Mouse (Mus musculus) neural tube, embryonic 14.5 days (tissue): ENCODE measurements around the gene Bdh1. TPM values are rescaled to one million over a fixed set of nuclear protein-coding genes. Genes with fewer than 3 reads are reported as not detected.

Experiments used
- ATAC-seq: fragments of 200-750 bp; cut with Nextera tagmentation; 2 replicates; pipeline ENCODE4 v1.8.0; 2017; ENCODE audit warnings: low read depth, mild to moderate bottlenecking, moderate TSS enrichment, moderate library complexity
- H3K27ac ChIP-seq: fragments of 300-500 bp; sonication (generic); 2 replicates; pipeline ENCODE4 v1.5.1; 2014; ENCODE audit warnings: low read depth, mild to moderate bottlenecking, control low read depth, low read length, moderate library complexity, mixed read lengths
- H3K27me3 ChIP-seq: fragments of 300-500 bp; sonication (generic); 2 replicates; pipeline ENCODE4 v1.6.1; 2014; ENCODE audit warnings: low read length; ENCODE audit not compliant: control insufficient read depth, insufficient read depth
- H3K36me3 ChIP-seq: fragments of 300-500 bp; sonication (generic); 2 replicates; pipeline ENCODE4 v1.6.1; 2014; ENCODE audit warnings: low read length, mixed read lengths; ENCODE audit not compliant: control insufficient read depth, insufficient read depth
- H3K4me1 ChIP-seq: fragments of 300-500 bp; sonication (generic); 2 replicates; pipeline ENCODE4 v1.6.1; 2014; ENCODE audit warnings: low read length; ENCODE audit not compliant: control insufficient read depth, insufficient read depth
- H3K4me2 ChIP-seq: fragments of 300-500 bp; sonication (generic); 2 replicates; pipeline ENCODE4 v1.6.1; 2014; ENCODE audit warnings: mild to moderate bottlenecking, low read depth, low read length, control low read depth
- H3K4me3 ChIP-seq: fragments of 300-500 bp; sonication (generic); 2 replicates; pipeline ENCODE4 v1.5.1; 2014; ENCODE audit warnings: low read depth, low read length, control low read depth, mixed read lengths
- H3K9ac ChIP-seq: fragments of 300-500 bp; sonication (generic); replicated peaks from 2 replicates; pipeline ENCODE4 v1.6.1; 2014; ENCODE audit warnings: low read depth, mild to moderate bottlenecking, control low read depth, low read length, mixed read lengths
- H3K9me3 ChIP-seq: fragments of 300-500 bp; sonication (generic); 2 replicates; pipeline ENCODE4 v1.6.1; 2016; ENCODE audit warnings: low read length; ENCODE audit not compliant: control insufficient read depth
- WGBS: fragments of 180-500 bp; shearing (Covaris S2); extraction: QIAGEN DNeasy Blood & Tissue Kit; methylation state at CpG from one replicate; pipeline ENCODE4 v1.1.7; 2014; 5-methylcytosine and 5-hydroxymethylcytosine counted together
- polyA plus RNA-seq: library from polyadenylated mRNA; unstranded; fragments of >200 nt; fragmentation: Nextera tagmentation; extraction: Ambion mirVana; gene quantifications from 2 replicates; pipeline ENCODE4 v1.2.1, GENCODE M21; 2014

Bdh1 gene
- polyA plus RNA-seq, 1 experiment from 2014 or later, result 110 TPM

- no peaks in the 10 kb centered on the region for H3K9me3 ChIP-seq
- H3K9ac ChIP-seq, result no peak overlapping the region
- H3K4me3 ChIP-seq, result no peak overlapping the region
- no peak overlapping the region for H3K27ac ChIP-seq
- peaks cover 6% of the 10 kb centered on the region; the same call in 1 of the 2 replicates for H3K4me1 ChIP-seq
- no peak overlapping the region for H3K4me2 ChIP-seq
- ATAC-seq, result no peak
- peaks cover 20% of the 10 kb centered on the region for H3K36me3 ChIP-seq
- WGBS, result 92% methylated on average over 4 of the region's 4 CpGs
- H3K27me3 ChIP-seq, result no peaks in the 10 kb centered on the region
These were observed 31.9 kb downstream of the Bdh1 start for GRCm38 (mm10) chr16:31454013-31454412.

GRCm38 (mm10) chr16:31455276-31456045 lies 33.4 kb downstream of the Bdh1 start:
- no peak for ATAC-seq
- Histone ChIP-seq H3K4me1 (peaks cover 6% of the 10 kb centered on the region; the same call in 1 of the 2 replicates), H3K27me3 (no peaks in the 10 kb centered on the region), H3K9me3 (no peaks in the 10 kb centered on the region), H3K36me3 (peaks cover 14% of the 10 kb centered on the region), H3K4me3 (no peak overlapping the region), H3K9ac (no peak overlapping the region), H3K4me2 (no peak overlapping the region), H3K27ac (no peak overlapping the region)
- 78% methylated on average over 21 of the region's 21 CpGs for WGBS

- WGBS, result 2% methylated on average over 17 of the region's 17 CpGs
- Histone ChIP-seq H3K4me1 (peaks cover 6% of the 10 kb centered on the region; the same call in 1 of the 2 replicates), H3K9ac (peak overlapping the region; percentile 39), H3K27ac (peak overlapping the region; percentile 62), H3K9me3 (no peaks in the 10 kb centered on the region), H3K4me2 (peak overlapping the region; percentile 59), H3K36me3 (peaks cover 13% of the 10 kb centered on the region), H3K27me3 (no peaks in the 10 kb centered on the region), H3K4me3 (peak overlapping the region; percentile 29)
- peak; percentile 85 for ATAC-seq
These were observed 36.3 kb downstream of the Bdh1 start for GRCm38 (mm10) chr16:31458229-31458918.

- no peak for ATAC-seq
- no peak overlapping the region for H3K9ac ChIP-seq
These were observed 37.9 kb downstream of the Bdh1 start for GRCm38 (mm10) chr16:31459968-31460461.

GRCm38 (mm10) chr16:31460506-31460905 lies 38.4 kb downstream of the Bdh1 start:
- peaks cover 6% of the 10 kb centered on the region; the same call in 1 of the 2 replicates for H3K4me1 ChIP-seq
- H3K9me3 ChIP-seq, result no peaks in the 10 kb centered on the region
- H3K4me3 ChIP-seq, result no peak overlapping the region
- H3K27me3 ChIP-seq, result no peaks in the 10 kb centered on the region
- ATAC-seq, result no peak
- H3K4me2 ChIP-seq, result no peak overlapping the region
- no peak overlapping the region for H3K27ac ChIP-seq
- H3K9ac ChIP-seq, result no peak overlapping the region
- 53% methylated on average over 13 of the region's 13 CpGs for WGBS
- peaks cover 8% of the 10 kb centered on the region for H3K36me3 ChIP-seq

More at GRCm38 (mm10) chr16:31459968-31460461, 37.9 kb downstream of the Bdh1 start:
- Histone ChIP-seq H3K27me3 (no peaks in the 10 kb centered on the region), H3K9me3 (no peaks in the 10 kb centered on the region), H3K4me2 (no peak overlapping the region), H3K36me3 (peaks cover 12% of the 10 kb centered on the region), H3K27ac (no peak overlapping the region), H3K4me3 (no peak overlapping the region), H3K4me1 (peaks cover 6% of the 10 kb centered on the region; the same call in 1 of the 2 replicates)
- WGBS, result 52% methylated on average over 10 of the region's 10 CpGs

GRCm38 (mm10) chr16:31461046-31461445 lies 39.0 kb downstream of the Bdh1 start:
- no peaks in the 10 kb centered on the region for H3K9me3 ChIP-seq
- no peak overlapping the region for H3K9ac ChIP-seq
- no peak overlapping the region for H3K4me3 ChIP-seq
- ATAC-seq, result no peak
- 69% methylated on average over 5 of the region's 5 CpGs for WGBS
- peaks cover 6% of the 10 kb centered on the region; the same call in 1 of the 2 replicates for H3K4me1 ChIP-seq
- H3K27me3 ChIP-seq, result no peaks in the 10 kb centered on the region
- H3K27ac ChIP-seq, result no peak overlapping the region
- peaks cover 8% of the 10 kb centered on the region for H3K36me3 ChIP-seq
- no peak overlapping the region for H3K4me2 ChIP-seq

GRCm38 (mm10) chr16:31462113-31462687 lies 40.1 kb downstream of the Bdh1 start:
- Histone ChIP-seq H3K4me3 (no peak overlapping the region), H3K27me3 (no peaks in the 10 kb centered on the region), H3K4me1 (peaks cover 6% of the 10 kb centered on the region; the same call in 1 of the 2 replicates), H3K36me3 (peaks cover 5% of the 10 kb centered on the region; the same call in 1 of the 2 replicates), H3K9ac (no peak overlapping the region), H3K9me3 (no peaks in the 10 kb centered on the region), H3K27ac (no peak overlapping the region), H3K4me2 (no peak overlapping the region)
- no peak for ATAC-seq
- 37% methylated on average over 11 of the region's 12 CpGs for WGBS

- Histone ChIP-seq H3K27me3 (no peaks in the 10 kb centered on the region), H3K4me3 (no peak overlapping the region), H3K4me2 (no peak overlapping the region), H3K9me3 (no peaks in the 10 kb centered on the region), H3K9ac (no peak overlapping the region), H3K36me3 (no peaks in the 10 kb centered on the region), H3K27ac (no peak overlapping the region), H3K4me1 (no peaks in the 10 kb centered on the region)
- no peak for ATAC-seq
- WGBS, result 94% methylated on average over 5 of the region's 5 CpGs
These were observed 42.9 kb downstream of the Bdh1 start for GRCm38 (mm10) chr16:31464953-31465352.
